19 mouse cellular contexts compared by ENCODE assay signal in the genomic region with DNA sequence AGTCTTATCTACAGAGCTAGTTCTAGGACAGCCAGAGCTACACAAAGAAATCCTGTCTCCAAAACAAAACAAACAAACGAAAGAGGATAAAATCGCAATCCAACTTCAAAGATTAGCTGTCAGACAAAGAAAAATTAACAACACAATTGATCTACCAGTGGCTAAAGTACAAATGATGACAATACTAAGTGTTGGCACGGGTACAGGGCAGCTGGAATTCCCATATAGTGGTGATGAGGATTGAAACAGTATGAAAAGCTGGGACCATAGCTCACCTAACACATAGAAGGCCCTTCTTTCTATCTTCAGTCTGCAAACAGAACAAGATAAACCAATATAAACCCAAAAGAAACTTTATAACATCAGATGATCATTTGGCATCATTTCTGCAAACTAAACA.
"Had no signal": no experiment of that assay in that cellular context is flagged by ENCODE, and none has a peak within 500 bp of the region (broad histone marks: within the 10 kb centered on the region; RNA-seq: fewer than 3 reads in every experiment).

No protein-coding gene starts in this region.

- H3K27me3 ChIP-seq: heart, embryonic 13.5 days; heart, embryonic 15.5 days; hindbrain, embryonic 13.5 days; hindbrain, embryonic 15.5 days; kidney, embryonic 15.5 days; limb, embryonic 13.5 days; limb, embryonic 15.5 days had no signal

- H3K4me2 ChIP-seq: heart, embryonic 13.5 days; heart, embryonic 15.5 days; hindbrain, embryonic 13.5 days; hindbrain, embryonic 15.5 days; kidney, embryonic 15.5 days; limb, embryonic 13.5 days; limb, embryonic 15.5 days; liver, embryonic 12.5 days had no signal

- DNase-seq: gastrocnemius, postnatal 10 days; gastrocnemius, postnatal 36 days; kidney, postnatal 14 days; layer of hippocampus, adult 9-11 months; layer of hippocampus, postnatal 36 days; left cerebral cortex, postnatal 4 days had no signal

- ATAC-seq: hindbrain, postnatal 0 days; intestine, embryonic 16.5 days; liver, embryonic 12.5 days had no signal

- H3K27ac ChIP-seq: heart, embryonic 10.5 days; heart, embryonic 13.5 days; heart, embryonic 15.5 days; hindbrain, embryonic 13.5 days; hindbrain, embryonic 15.5 days; hindbrain, postnatal 0 days; kidney, postnatal 0 days; limb, embryonic 13.5 days; limb, embryonic 15.5 days; liver, embryonic 12.5 days; liver, embryonic 14.5 days had no signal

- H3K4me3 ChIP-seq: heart, embryonic 10.5 days; heart, embryonic 13.5 days; heart, embryonic 15.5 days; hindbrain, embryonic 13.5 days; hindbrain, embryonic 15.5 days; kidney, embryonic 15.5 days; limb, embryonic 13.5 days; limb, embryonic 15.5 days; liver, embryonic 12.5 days had no signal

- H3K36me3 ChIP-seq: heart, embryonic 10.5 days; heart, embryonic 13.5 days; heart, embryonic 15.5 days; hindbrain, embryonic 13.5 days; hindbrain, embryonic 15.5 days; kidney, embryonic 15.5 days; limb, embryonic 13.5 days; limb, embryonic 15.5 days; liver, embryonic 12.5 days had no signal

- H3K9me3 ChIP-seq: heart, embryonic 10.5 days; heart, embryonic 15.5 days; hindbrain, embryonic 15.5 days; kidney, embryonic 15.5 days; limb, embryonic 15.5 days; liver, embryonic 12.5 days had no signal

- H3K9ac ChIP-seq: heart, embryonic 13.5 days; heart, embryonic 15.5 days; hindbrain, embryonic 13.5 days; hindbrain, embryonic 15.5 days; kidney, embryonic 15.5 days; limb, embryonic 13.5 days; limb, embryonic 15.5 days; liver, embryonic 12.5 days; liver, embryonic 14.5 days had no signal
